Mouse (Mus musculus) olfactory bulb, adult 2 months (tissue): ENCODE results near the gene Ptgdr.
"Not testable (repeated sequence)": the region's sequence is repeated elsewhere in the genome, so short reads cannot be mapped to it uniquely, and the experiment has no call there.

Source experiments
- CTCF ChIP-seq: fragments of 200-500 bp; IDR thresholded peaks from 2 replicates; pipeline ENCODE4 v1.5.1; 2012; ENCODE audit warnings: low read depth, mild to moderate bottlenecking, low read length, moderate library complexity; ENCODE audit not compliant: insufficient read depth
- POLR2A ChIP-seq: fragments of 200-500 bp; IDR thresholded peaks from 2 replicates; pipeline ENCODE4 v1.6.1; 2012; ENCODE audit warnings: mild to moderate bottlenecking, low read depth, low read length, moderate library complexity; ENCODE audit not compliant: insufficient read depth

GRCm38 (mm10) chr14:44901735-44902134 lies 42.6 kb upstream of the Ptgdr start:
- not testable (repeated sequence) for TF ChIP-seq CTCF, POLR2A
